Mouse (Mus musculus) kidney, adult 11 months (tissue): Measurements from ENCODE around the gene Ube2v1.

Experiments
- DNase-seq: peaks from one replicate; pipeline ENCODE4 v3.0.0; 2022

The Ube2v1 gene

GRCm38 (mm10) chr2:167588774-167589577, 42.9 kb downstream of the Ube2v1 start:
- peak; percentile 57 for DNase-seq

DNA sequence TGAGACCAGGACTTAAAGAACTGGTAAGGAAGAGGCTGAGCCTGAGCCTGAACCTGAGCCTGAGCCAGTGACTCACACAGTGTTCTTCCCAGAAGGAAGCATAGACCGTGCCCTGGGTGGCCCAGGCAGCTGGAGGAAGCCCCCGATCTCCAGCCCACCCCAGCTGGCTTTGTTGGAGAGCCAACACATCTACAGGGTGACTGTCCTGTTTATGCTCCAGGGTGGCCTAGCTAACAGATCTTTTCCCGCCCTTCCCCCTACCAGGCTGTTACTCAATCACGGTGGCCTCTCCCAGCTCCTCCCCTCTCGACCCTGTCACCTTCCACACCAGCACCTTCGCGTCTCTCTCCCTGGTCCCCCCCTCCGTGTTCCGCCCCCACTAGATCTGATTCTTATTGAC, 44.9 kb downstream of the Ube2v1 start:
- DNase-seq = no peak

DNA sequence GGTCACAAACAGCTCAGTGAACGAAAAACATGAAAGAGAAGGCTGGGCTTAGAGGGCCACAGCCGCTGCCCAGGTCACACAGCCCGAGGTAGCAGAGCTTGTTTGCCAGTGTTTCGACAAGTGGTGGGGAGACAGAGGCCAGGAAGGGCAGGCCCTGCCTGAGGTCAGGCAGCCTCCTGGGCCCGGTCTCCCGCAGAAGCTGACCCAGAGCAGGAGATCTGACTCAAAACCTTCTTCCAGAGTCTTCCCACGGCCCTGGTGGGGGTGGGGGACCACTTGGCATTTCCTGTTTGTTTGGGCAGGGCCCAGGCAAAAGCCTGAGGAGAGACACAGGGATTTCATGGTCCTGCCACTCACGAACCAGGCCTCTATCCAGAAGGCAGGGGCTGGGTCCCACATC, 45.9 kb downstream of the Ube2v1 start:
- peak; percentile 58 for DNase-seq

DNA sequence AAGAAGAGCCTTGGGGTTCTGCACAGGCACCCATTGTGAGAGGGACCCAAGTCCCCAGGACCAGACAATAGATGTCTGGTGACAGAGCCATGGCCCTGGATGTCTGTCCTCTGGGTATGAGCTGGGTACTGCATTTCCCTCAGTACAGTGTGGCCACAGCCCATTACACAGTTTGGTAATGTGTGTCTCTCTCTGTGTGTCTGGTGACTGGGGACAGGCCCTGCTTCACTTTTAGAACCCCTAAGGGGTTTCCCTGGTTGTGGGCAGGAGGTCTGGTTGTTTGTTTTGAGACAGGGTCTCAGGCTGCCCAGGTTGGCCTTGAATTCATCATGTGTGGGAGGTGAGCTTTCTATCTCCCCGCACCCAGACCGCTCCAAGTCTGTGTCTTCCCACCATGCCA, 46.6 kb downstream of the Ube2v1 start:
- no peak for DNase-seq

DNA sequence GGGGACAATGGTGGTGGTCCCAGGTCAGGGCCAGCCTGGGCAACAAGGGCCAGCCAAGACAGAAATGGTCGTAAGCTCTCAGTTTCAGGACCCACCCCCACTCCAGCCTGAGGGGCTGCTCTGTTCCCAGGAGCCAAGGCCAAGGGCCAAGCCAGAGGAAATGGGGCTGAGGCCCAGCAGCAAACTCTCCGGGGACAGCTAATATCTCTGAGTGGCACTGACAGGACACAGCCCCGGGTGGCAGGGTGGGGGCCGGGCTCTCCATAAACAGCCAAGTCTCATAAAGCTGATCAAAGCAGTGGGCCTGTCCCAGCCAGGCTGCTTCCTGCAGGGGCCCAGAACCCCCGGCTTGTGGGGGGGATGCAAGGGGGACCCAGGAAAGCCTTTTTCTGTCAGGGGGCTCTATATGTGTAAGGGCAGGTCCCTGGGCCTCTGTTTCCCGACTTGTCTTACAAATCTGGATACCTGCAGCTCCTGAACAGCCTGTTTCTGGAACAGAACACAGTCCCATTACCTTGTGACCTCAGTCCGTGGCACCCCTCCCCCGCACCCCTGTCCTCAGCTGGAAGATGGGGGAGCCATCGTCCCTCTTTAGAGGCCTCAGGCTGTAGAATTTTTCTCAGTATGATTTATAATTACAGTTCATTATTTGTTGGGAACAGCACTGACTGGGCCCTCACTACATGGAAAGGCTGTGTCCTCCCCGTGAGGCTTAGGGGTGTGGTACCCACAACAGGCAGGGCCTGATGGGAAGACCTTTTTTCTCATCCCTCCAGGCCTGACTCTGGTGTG, 48.5 kb downstream of the Ube2v1 start:
- no peak for DNase-seq

- no peak for DNase-seq
Measured at GRCm38 (mm10) chr2:167578521-167578920, 53.4 kb downstream of the Ube2v1 start.

GRCm38 (mm10) chr2:167577186-167577785, 54.6 kb downstream of the Ube2v1 start:
- DNase-seq = no peak

DNA sequence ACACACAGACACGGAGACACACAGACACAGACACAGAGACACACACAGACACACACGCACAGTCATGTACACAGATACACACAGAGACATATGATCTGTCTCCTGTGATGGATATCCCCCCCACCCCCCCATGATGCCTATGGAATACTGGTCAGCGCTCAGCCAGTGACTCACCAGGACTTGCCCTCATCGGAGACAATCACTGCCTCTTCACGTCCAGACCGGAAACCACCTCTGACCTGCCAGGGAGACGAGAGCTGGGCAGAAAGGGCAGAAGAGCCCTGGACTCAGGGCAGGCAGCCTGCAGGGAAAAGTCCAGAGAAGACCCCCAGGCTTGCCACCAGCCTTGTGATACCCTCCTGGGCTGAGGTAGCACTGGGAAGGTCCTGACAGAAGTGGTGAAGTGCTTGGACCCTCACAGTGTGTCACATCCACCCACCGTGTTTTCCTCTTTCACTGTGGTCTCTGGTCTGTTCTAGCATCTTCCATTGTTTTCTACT, 55.7 kb downstream of the Ube2v1 start:
- no peak for DNase-seq

DNA sequence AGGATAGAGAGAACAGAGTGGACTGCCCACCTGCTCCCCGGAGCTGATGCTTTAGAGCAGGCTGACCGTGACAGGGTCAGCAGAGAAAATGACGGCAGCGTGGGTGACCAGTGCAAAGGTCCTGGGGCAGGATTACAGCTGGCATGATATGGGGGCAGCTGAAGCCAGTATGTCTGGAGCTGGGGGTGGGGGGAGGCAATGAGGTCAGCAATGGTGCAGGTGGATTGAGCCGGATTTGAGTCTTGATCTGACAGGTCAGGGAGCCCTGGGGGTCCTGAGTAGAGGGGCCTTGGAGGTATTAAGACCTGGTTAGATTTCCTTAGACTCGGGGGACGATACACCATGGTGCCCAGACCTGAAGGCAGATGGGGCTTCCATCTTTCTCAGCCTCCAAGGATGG, 56.3 kb downstream of the Ube2v1 start:
- DNase-seq = no peak

GRCm38 (mm10) chr2:167574814-167575213, 57.1 kb downstream of the Ube2v1 start:
- DNase-seq = no peak

DNA sequence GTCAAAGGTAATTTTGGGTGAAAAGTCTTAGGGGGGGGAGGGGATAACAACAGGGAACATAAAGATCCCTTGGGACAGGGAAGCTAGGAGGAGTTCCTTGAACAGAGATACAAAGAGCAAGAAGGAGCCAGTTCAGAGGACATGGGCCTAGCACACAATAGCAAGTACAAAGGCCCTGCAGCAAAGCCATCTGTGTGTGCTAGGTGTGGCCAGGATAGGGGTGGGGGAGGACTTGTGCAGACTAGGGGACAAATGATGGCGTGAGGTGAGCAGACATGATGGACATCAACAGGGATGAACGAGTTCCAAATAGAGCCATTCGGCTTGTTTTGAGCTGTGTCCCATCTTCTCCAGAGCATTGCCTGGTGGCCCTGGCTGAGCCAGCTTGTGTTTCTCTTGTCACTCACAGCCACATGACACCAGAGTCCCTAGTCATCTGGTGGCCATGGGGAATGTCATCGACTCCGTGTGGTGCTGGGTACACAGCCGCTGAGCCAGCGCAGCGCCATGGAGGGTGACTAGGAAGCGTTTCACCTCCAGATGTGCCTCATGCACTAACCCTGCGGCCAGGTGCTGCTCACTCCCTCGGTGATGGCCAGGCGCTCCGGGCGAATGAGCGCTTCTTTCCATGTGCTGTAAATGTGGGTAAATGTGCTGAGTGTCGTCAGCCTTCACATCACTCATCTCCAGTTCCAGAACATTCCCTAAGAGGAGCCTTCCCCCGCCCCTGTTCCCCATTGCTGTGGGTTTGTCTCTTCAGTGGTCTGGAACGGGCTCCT, 60.3 kb downstream of the Ube2v1 start:
- no peak for DNase-seq

DNA sequence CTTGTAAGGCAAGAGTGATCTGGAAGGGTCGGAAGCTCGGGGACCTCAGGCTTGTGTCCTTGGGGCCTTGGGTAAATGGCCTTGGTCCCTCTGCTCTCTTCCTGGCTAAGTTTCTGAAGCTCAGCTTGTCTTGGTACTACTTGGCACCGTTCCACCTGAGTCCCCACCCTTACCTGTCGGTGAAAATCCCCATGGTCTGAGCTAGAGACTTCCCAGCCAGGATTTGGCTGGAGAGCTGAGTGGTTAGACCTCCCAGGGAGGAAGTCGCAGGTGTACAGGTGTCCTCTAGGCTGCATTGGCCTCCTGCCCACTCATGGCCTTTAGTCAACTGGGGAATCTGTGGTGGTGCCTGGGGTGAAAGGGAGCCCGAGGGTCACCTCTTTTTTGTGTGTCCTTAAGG, 61.1 kb downstream of the Ube2v1 start:
- DNase-seq = no peak

DNA sequence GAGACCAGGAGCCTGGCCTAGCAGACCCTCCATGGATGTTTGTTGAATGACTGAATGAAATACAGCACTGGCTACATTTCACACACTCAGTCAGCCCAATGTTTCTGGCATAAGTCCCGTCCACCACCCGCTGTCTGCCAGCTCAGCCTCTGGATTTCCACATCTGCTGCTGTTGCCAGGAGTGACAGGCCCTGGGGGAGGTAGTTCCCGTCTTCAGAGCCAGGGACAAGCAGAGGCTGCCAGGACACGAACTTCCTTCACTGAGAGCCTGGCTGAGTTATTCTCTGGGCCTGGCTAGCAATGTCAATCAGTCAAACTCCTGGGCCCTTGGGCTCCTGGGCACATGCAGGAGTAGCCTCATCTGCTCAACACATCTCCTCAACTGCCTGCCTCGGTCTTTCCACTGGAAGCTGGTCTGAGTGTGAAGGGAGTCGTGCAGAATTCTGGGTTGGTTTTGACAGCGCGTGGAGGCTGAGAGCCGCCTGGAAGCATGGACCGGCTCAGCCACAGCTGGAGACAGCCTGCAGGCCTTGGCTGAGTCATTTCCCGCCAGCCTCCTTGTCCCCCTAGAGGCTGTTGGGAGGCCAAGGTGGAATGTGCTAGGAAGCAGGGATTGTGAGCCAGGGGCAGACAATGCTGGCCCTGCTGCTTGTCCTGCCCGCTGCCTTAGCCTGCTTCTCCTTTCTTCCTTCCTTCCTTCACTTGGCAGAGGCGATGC, 61.8 kb downstream of the Ube2v1 start:
- DNase-seq = peak; percentile 54

GRCm38 (mm10) chr2:167568112-167568511, 63.8 kb downstream of the Ube2v1 start:
- DNase-seq = no peak

- DNase-seq = peak; percentile 57
Measured at GRCm38 (mm10) chr2:167565682-167566081, 66.2 kb downstream of the Ube2v1 start.

GRCm38 (mm10) chr2:167565312-167565656, 66.6 kb downstream of the Ube2v1 start:
- no peak for DNase-seq

DNA sequence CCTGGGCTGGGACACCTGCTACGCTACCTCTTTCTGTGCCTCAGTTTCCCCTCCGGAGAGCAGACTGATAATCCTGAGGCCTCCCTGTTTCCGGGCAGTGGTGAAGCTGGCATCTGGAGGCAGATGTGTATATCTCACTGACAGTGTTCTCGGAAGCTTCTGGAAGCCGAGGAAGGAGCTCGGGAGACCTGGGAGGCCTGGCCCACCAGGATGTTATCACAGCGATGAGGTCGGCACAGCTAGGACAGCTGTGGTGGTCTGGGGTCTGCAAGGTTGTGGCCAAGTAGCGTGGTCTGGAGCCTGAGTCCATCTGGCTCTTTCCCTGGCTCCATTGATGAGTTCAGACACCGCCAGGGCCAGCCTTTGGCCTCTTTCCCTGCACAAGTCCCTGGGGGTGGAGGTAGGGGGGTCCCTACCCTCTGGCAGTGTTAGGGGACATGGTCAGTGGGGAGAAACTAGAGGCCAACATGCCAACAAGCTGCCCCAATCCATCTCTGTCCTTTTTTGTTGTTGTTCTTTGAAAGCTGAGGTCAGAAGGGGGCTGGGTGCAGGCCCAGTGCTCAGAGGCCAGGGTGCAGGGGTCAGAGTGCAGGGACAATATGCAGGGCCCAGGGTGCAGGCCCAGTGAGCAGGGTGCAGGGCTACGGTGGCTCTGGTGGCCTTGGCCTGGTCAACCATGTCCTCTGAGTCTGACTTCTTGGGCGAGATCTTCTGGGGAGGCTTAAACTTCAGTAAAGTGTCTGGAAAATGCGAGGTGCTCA, 67.2 kb downstream of the Ube2v1 start:
- DNase-seq = no peak

- no peak for DNase-seq
Measured at GRCm38 (mm10) chr2:167563703-167564102, 68.2 kb downstream of the Ube2v1 start.

GRCm38 (mm10) chr2:167563035-167563434, 68.9 kb downstream of the Ube2v1 start:
- DNase-seq = no peak

- no peak for DNase-seq
Measured at GRCm38 (mm10) chr2:167562101-167562500, 69.8 kb downstream of the Ube2v1 start.

DNA sequence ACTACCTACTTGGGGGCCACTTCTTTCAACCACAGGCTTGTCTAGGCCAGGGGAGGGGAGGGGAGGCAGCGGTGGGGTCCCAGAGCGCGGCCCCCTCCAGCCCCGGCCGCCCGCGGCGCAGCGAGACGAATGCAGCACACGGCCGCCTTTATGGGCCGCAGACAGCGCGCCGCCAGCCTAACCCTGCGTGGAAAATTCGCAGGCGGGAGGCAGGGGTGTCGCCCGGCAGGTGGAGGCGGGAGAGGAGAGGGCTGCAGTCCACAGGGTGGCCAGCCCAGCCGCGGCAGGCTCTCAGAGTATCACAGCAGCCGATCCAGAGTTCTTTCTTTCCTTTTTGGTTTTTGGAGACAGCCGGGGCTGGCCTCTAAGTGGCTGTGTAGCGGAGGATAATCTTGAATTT, 72.5 kb downstream of the Ube2v1 start:
- DNase-seq = no peak
